In genomic region chr5:22795361-22795760, GRCm38 (mm10) we compare ENCODE assay signal across 16 mouse cellular contexts. TPM values are rescaled to one million over a fixed set of nuclear protein-coding genes. Genes with fewer than 3 reads are reported as not detected.
"Had no signal": no experiment of that assay in that cellular context is flagged by ENCODE, and none has a peak within 500 bp of the region (broad histone marks: within the 10 kb centered on the region; RNA-seq: fewer than 3 reads in every experiment).

No protein-coding gene starts in this region.

- DNase-seq: kidney, adult 18-20 months; kidney, adult 9 months; kidney, postnatal 14 days; kidney, postnatal 4 days; layer of hippocampus, adult 9-11 months; left cerebral cortex, postnatal 4 days; liver, postnatal 0 days; lung, embryonic 14.5 days; retina, postnatal 1 day; right cerebral cortex, postnatal 25 days; spleen, adult 18-20 months; thymus, adult 2 months; thymus, postnatal 14 days; thymus, postnatal 4 days had no signal

RNA-seq across cellular contexts. Expression of gene Lhfpl3, which starts 49.5 kb away (rescaled TPM):
- total RNA-seq: monocyte, adult 5-6 weeks; neutrophil, adult 5-6 weeks had no signal
